Mouse (Mus musculus) liver, postnatal 0 days (tissue): ENCODE results near the gene Pvr.

Source experiments
- CTCF ChIP-seq: sonication (generic); IDR thresholded peaks from 2 replicates; pipeline ENCODE4 v1.5.1; 2016; ENCODE audit warnings: antibody characterized with exemption, low read depth
- EP300 ChIP-seq: IDR thresholded peaks from 2 replicates; pipeline ENCODE4 v1.6.1; 2016; ENCODE audit warnings: antibody characterized with exemption, low read depth, mild to moderate bottlenecking

DNA sequence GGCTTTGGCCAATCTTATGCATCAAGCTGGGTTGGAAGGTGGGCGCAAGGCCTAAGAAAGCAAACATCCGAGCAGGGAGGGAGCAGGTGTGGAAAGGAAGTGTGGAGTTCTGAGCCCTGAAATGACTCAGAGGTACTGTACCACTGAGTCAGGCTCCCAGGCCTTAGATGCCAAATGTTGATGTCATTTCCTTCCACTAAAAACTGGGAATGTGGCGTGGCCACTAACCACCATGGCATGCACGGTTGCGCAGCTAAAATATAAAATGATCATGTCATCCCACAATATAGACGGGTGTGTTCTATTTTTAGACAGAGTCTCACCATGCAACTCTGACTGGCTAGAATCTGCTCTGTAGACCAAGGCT lies 9.7 kb downstream of the Pvr start:
- no peak for TF ChIP-seq EP300
- no peak for TF ChIP-seq CTCF
